In genomic region chr10:98940137-98940536, GRCm38 (mm10) we compare ENCODE assay signal across 16 mouse cellular contexts.
"Had no signal": no experiment of that assay in that cellular context is flagged by ENCODE, and none has a peak within 500 bp of the region (broad histone marks: within the 10 kb centered on the region; RNA-seq: fewer than 3 reads in every experiment).

No protein-coding gene starts in this region.

- H3K4me3 ChIP-seq: neural tube, embryonic 12.5 days; neural tube, embryonic 13.5 days; neural tube, embryonic 15.5 days; stomach, embryonic 15.5 days had no signal

- DNase-seq: retina, postnatal 1 day; right cerebral cortex, adult 18-20 months; right cerebral cortex, postnatal 14 days; right cerebral cortex, postnatal 25 days; right cerebral cortex, postnatal 4 days; spleen, adult 18-20 months; thymus, adult 18-20 months; thymus, adult 2 months; thymus, postnatal 14 days; thymus, postnatal 25 days; thymus, postnatal 36 days; thymus, postnatal 4 days had no signal

- H3K27me3 ChIP-seq: neural tube, embryonic 12.5 days; neural tube, embryonic 13.5 days; neural tube, embryonic 15.5 days; stomach, embryonic 15.5 days had no signal

- H3K9ac ChIP-seq: neural tube, embryonic 12.5 days; neural tube, embryonic 13.5 days; neural tube, embryonic 15.5 days; stomach, embryonic 15.5 days had no signal

- H3K9me3 ChIP-seq: neural tube, embryonic 12.5 days; neural tube, embryonic 13.5 days; neural tube, embryonic 15.5 days; stomach, embryonic 15.5 days had no signal

- H3K36me3 ChIP-seq: neural tube, embryonic 12.5 days; neural tube, embryonic 15.5 days; stomach, embryonic 15.5 days had no signal

- H3K27ac ChIP-seq: neural tube, embryonic 12.5 days; neural tube, embryonic 13.5 days; neural tube, embryonic 15.5 days; stomach, embryonic 15.5 days had no signal

- H3K4me2 ChIP-seq: neural tube, embryonic 12.5 days; neural tube, embryonic 13.5 days; neural tube, embryonic 15.5 days; stomach, embryonic 15.5 days had no signal

- H3K4me1 ChIP-seq: neural tube, embryonic 12.5 days; stomach, embryonic 15.5 days had no signal
